Mouse (Mus musculus) small intestine, adult 2 months (tissue): ENCODE data around the gene Gm20388. TPM values are rescaled to one million over a fixed set of nuclear protein-coding genes. Genes with fewer than 3 reads are reported as not detected.

Experiments
- H3K27ac ChIP-seq: fragments of 200-500 bp; 2 replicates; pipeline ENCODE4 v1.5.1; 2012; ENCODE audit warnings: low read depth, low read length, control low read depth, inconsistent platforms; ENCODE audit not compliant: insufficient read depth
- H3K27me3 ChIP-seq: fragments of 200-500 bp; 2 replicates; pipeline ENCODE4 v1.6.1; 2012; ENCODE audit warnings: mild to moderate bottlenecking, moderate library complexity, low read length, inconsistent platforms; ENCODE audit not compliant: control insufficient read depth, insufficient read depth
- H3K36me3 ChIP-seq: fragments of 200-500 bp; 2 replicates; pipeline ENCODE4 v1.6.1; 2012; ENCODE audit warnings: mild to moderate bottlenecking, low read length, control low read depth, inconsistent platforms; ENCODE audit not compliant: control insufficient read depth, insufficient read depth
- H3K4me1 ChIP-seq: fragments of 200-500 bp; 2 replicates; pipeline ENCODE4 v1.6.1; 2012; ENCODE audit warnings: low read length, inconsistent platforms, mixed read lengths; ENCODE audit not compliant: control insufficient read depth, insufficient read depth, insufficient read length
- H3K4me3 ChIP-seq: fragments of 200-500 bp; 2 replicates; pipeline ENCODE4 v1.5.1; 2012; ENCODE audit warnings: low read depth, mild to moderate bottlenecking, control low read depth, inconsistent platforms, low read length, moderate library complexity
- CTCF ChIP-seq: fragments of 200-500 bp; IDR thresholded peaks from 2 replicates; pipeline ENCODE4 v1.5.1; 2012; ENCODE audit warnings: low read depth, mild to moderate bottlenecking, control low read depth, inconsistent platforms, low read length, moderate library complexity, mixed read lengths; ENCODE audit not compliant: insufficient replicate concordance, insufficient read length; ENCODE audit errors: extremely low read depth
- POLR2A ChIP-seq: fragments of 200-500 bp; IDR thresholded peaks from 2 replicates; pipeline ENCODE4 v1.6.1; 2012; ENCODE audit warnings: low read depth, mild to moderate bottlenecking, control low read depth, inconsistent platforms, low read length, moderate library complexity
- WGBS: fragments of 180-500 bp; shearing (Covaris S2); methylation state at CpG from one replicate; pipeline ENCODE4 v1.1.7; 2018; 5-methylcytosine and 5-hydroxymethylcytosine counted together
- polyA plus RNA-seq: library from polyadenylated mRNA; depleted of rRNA; stranded (reverse); fragments of >200 nt; gene quantifications from 2 replicates; pipeline ENCODE4 v1.2.3, GENCODE M21; 2012

Gm20388 gene
- polyA plus RNA-seq, 1 experiment = 37.3 TPM

- no peaks in the 10 kb centered on the region for H3K27me3 ChIP-seq
- H3K36me3 ChIP-seq = peaks cover 43% of the 10 kb centered on the region
- H3K4me1 ChIP-seq = peaks cover 4% of the 10 kb centered on the region; the same call in 1 of the 2 replicates
- no peak overlapping the region for H3K27ac ChIP-seq
- WGBS = 90% methylated on average over 4 of the region's 4 CpGs
- no peak for TF ChIP-seq POLR2A
- TF ChIP-seq CTCF = no peak
- H3K4me3 ChIP-seq = no peak overlapping the region
These were observed 3471.1 kb downstream of the Gm20388 start for GRCm38 (mm10) chr8:123381711-123382110.

- 70% methylated on average over 8 of the region's 8 CpGs for WGBS
- no peak for TF ChIP-seq CTCF
- no peak for TF ChIP-seq POLR2A
- Histone ChIP-seq H3K27ac (no peak overlapping the region), H3K4me3 (no peak overlapping the region), H3K4me1 (peaks cover 4% of the 10 kb centered on the region; the same call in 1 of the 2 replicates), H3K36me3 (peaks cover 49% of the 10 kb centered on the region), H3K27me3 (no peaks in the 10 kb centered on the region)
These were observed 3471.9 kb downstream of the Gm20388 start for GRCm38 (mm10) chr8:123382516-123382915.

- Histone ChIP-seq H3K27me3 (no peaks in the 10 kb centered on the region), H3K27ac (no peak overlapping the region), H3K36me3 (peaks cover 73% of the 10 kb centered on the region), H3K4me3 (no peak overlapping the region), H3K4me1 (peaks cover 4% of the 10 kb centered on the region; the same call in 1 of the 2 replicates)
- TF ChIP-seq POLR2A = no peak
- TF ChIP-seq CTCF = peak; percentile 81; the same call in 1 of the 2 replicates
- 33% methylated on average over 9 of the region's 9 CpGs for WGBS
These were observed 3474.4 kb downstream of the Gm20388 start for GRCm38 (mm10) chr8:123384883-123385540.

DNA sequence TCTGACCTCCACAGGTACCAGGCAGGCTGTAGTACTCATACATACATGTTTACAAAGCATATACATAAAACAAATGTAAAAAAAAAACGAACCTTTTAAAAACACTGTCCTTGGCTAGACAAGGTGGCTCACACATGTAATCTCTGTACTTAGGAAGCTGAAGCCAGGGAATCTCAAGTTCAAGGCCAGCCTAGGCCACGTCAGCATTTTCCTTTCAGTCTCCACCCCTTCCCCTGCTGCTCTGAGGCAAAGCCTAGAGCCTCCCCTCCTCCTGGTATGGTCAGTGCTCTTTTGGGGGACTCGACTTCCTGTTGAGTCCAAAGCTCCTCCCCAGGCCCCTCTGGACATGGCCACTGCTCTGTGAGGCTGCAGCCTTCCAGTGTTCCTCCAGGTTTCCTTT is 3476.4 kb downstream of the Gm20388 start:
- 83% methylated on average over 3 of the region's 3 CpGs for WGBS
- H3K27ac ChIP-seq = no peak overlapping the region
- peaks cover 83% of the 10 kb centered on the region for H3K36me3 ChIP-seq
- peaks cover 4% of the 10 kb centered on the region; the same call in 1 of the 2 replicates for H3K4me1 ChIP-seq
- TF ChIP-seq POLR2A (no peak), CTCF (no peak)
- no peaks in the 10 kb centered on the region for H3K27me3 ChIP-seq
- H3K4me3 ChIP-seq = no peak overlapping the region

DNA sequence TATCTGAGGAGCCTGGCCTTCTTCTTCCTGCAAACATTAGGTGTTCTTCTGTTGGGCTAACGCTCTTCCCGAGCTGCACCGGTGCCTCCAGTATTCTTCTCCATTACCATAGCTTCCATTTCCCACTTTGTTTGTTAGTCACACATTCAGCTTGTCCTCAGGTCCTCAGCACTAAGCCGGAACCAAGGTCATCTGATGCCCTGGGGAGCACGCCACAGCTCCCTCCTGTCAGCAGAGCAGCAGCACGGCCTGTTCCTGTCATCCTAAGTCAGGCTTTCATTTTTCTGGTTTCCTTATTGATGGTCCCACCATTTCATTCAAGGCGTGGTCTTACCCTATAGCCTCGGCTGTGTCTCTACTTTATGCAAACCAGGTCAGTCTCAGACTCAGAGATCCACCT is 3477.2 kb downstream of the Gm20388 start:
- no peak overlapping the region for H3K27ac ChIP-seq
- 75% methylated on average over 8 of the region's 8 CpGs for WGBS
- H3K27me3 ChIP-seq = no peaks in the 10 kb centered on the region
- H3K4me1 ChIP-seq = peaks cover 4% of the 10 kb centered on the region; the same call in 1 of the 2 replicates
- peaks cover 84% of the 10 kb centered on the region for H3K36me3 ChIP-seq
- no peak overlapping the region for H3K4me3 ChIP-seq
- TF ChIP-seq POLR2A = no peak
- no peak for TF ChIP-seq CTCF

GRCm38 (mm10) chr8:123389026-123389425 is 3478.4 kb downstream of the Gm20388 start:
- Histone ChIP-seq H3K27ac (no peak overlapping the region), H3K36me3 (peaks cover 83% of the 10 kb centered on the region)

GRCm38 (mm10) chr8:123398308-123398707 is 3487.7 kb downstream of the Gm20388 start:
- TF ChIP-seq CTCF (no peak), POLR2A (no peak)
- Histone ChIP-seq H3K27ac (no peak overlapping the region), H3K4me3 (no peak overlapping the region), H3K27me3 (no peaks in the 10 kb centered on the region), H3K36me3 (peaks cover 76% of the 10 kb centered on the region), H3K4me1 (no peaks in the 10 kb centered on the region)
- 86% methylated on average over 13 of the region's 13 CpGs for WGBS

More at GRCm38 (mm10) chr8:123389026-123389425, 3478.4 kb downstream of the Gm20388 start:
- whole genome bisulfite sequencing = 39% methylated on average over 7 of the region's 7 CpGs
- peaks cover 4% of the 10 kb centered on the region; the same call in 1 of the 2 replicates for H3K4me1 ChIP-seq
- H3K4me3 ChIP-seq = no peak overlapping the region
- no peaks in the 10 kb centered on the region for H3K27me3 ChIP-seq
- TF ChIP-seq POLR2A = no peak
- TF ChIP-seq CTCF = no peak
